Mouse (Mus musculus): Measurements from ENCODE around the gene Serbp1.

GRCm38 (mm10) chr6:67308994-67309393 is 71.0 kb downstream of the Serbp1 start:
- TF ChIP-seq POLR2A (IDR thresholded peaks at IDR 0.05; ENCODE audit: borderline replicate concordance, low read depth, low read length) (no peak), CTCF (IDR thresholded peaks at IDR 0.05; ENCODE audit: low read depth, low read length) (no peak)

Data from bone marrow macrophage, adult 2 months (primary cell).